Mouse (Mus musculus): Measurements from ENCODE around the gene Fam189a1. TPM values are rescaled to one million over a fixed set of nuclear protein-coding genes. Genes with fewer than 3 reads are reported as not detected.

Gene Fam189a1
- polyA plus RNA-seq, 2 experiments, result 0.02 TPM; not detected in 1

GRCm38 (mm10) chr7:64821081-64821480, 335.3 kb downstream of the Fam189a1 start:
- Histone ChIP-seq H3K27me3 (ENCODE audit: control insufficient read depth, insufficient read depth, low read length) (no peaks in the 10 kb centered on the region), H3K9me3 (ENCODE audit: control insufficient read depth, low read length) (no peaks in the 10 kb centered on the region), H3K4me1 (replicated peaks; ENCODE audit: control insufficient read depth in 2 of 2, insufficient read depth in 2 of 2, low read length in 1 of 2) (no peaks in the 10 kb centered on the region), H3K9ac (replicated peaks) (no peak overlapping the region), H3K36me3 (replicated peaks; ENCODE audit: control insufficient read depth, insufficient read depth, low read depth) (no peaks in the 10 kb centered on the region), H3K4me3 (ENCODE audit: insufficient read depth in 1 of 2, low read depth in 2 of 2, low read length in 2 of 2) (no peak overlapping the region), H3K4me2 (ENCODE audit: low read depth) (no peak overlapping the region), H3K27ac (no peak overlapping the region)
- TF ChIP-seq EP300 (IDR thresholded peaks at IDR 0.05; ENCODE audit: low read depth), result no peak
- no peak for TF ChIP-seq CTCF (IDR thresholded peaks at IDR 0.05; ENCODE audit: low read depth)
- WGBS (ENCODE audit: insufficient replicate concordance), result 56% methylated on average over 5 of the region's 5 CpGs
- ATAC-seq (ENCODE audit: insufficient read depth) (no peak), DNase-seq (ENCODE audit: low read depth in 3 of 3, low spot score in 3 of 3) (no peak)

GRCm38 (mm10) chr7:64819683-64820082, 336.7 kb downstream of the Fam189a1 start:
- Histone ChIP-seq H3K27me3 (ENCODE audit: control insufficient read depth, insufficient read depth, low read length) (no peaks in the 10 kb centered on the region), H3K4me2 (ENCODE audit: low read depth) (no peak overlapping the region), H3K9ac (replicated peaks) (no peak overlapping the region), H3K36me3 (replicated peaks; ENCODE audit: control insufficient read depth, insufficient read depth, low read depth) (no peaks in the 10 kb centered on the region), H3K4me1 (replicated peaks; ENCODE audit: control insufficient read depth in 2 of 2, insufficient read depth in 2 of 2, low read length in 1 of 2) (no peaks in the 10 kb centered on the region), H3K27ac (no peak overlapping the region), H3K9me3 (ENCODE audit: control insufficient read depth, low read length) (no peaks in the 10 kb centered on the region), H3K4me3 (ENCODE audit: insufficient read depth in 1 of 2, low read depth in 2 of 2, low read length in 2 of 2) (no peak overlapping the region)
- 73% methylated on average over 9 of the region's 9 CpGs for WGBS (ENCODE audit: insufficient replicate concordance)
- DNase-seq (ENCODE audit: low read depth in 3 of 3, low spot score in 3 of 3), result no peak
- TF ChIP-seq CTCF (IDR thresholded peaks at IDR 0.05; ENCODE audit: low read depth) (no peak), EP300 (IDR thresholded peaks at IDR 0.05; ENCODE audit: low read depth) (no peak)
- no peak for ATAC-seq (ENCODE audit: insufficient read depth)

- H3K4me1 ChIP-seq (replicated peaks; ENCODE audit: control insufficient read depth in 2 of 2, insufficient read depth in 2 of 2, low read length in 1 of 2), result no peaks in the 10 kb centered on the region
- ATAC-seq (ENCODE audit: insufficient read depth), result no peak
- H3K27ac ChIP-seq, result no peak overlapping the region
- no peak for TF ChIP-seq CTCF (IDR thresholded peaks at IDR 0.05; ENCODE audit: low read depth)
- no peak for TF ChIP-seq EP300 (IDR thresholded peaks at IDR 0.05; ENCODE audit: low read depth)
- no peaks in the 10 kb centered on the region for H3K27me3 ChIP-seq (ENCODE audit: control insufficient read depth, insufficient read depth, low read length)
- no peak overlapping the region for H3K9ac ChIP-seq (replicated peaks)
- WGBS (ENCODE audit: insufficient replicate concordance), result 74% methylated on average over 6 of the region's 6 CpGs
- no peaks in the 10 kb centered on the region for H3K36me3 ChIP-seq (replicated peaks; ENCODE audit: control insufficient read depth, insufficient read depth, low read depth)
- no peak for DNase-seq (ENCODE audit: low read depth in 3 of 3, low spot score in 3 of 3)
- H3K4me3 ChIP-seq (ENCODE audit: insufficient read depth in 1 of 2, low read depth in 2 of 2, low read length in 2 of 2), result no peak overlapping the region
- H3K4me2 ChIP-seq (ENCODE audit: low read depth), result no peak overlapping the region
- H3K9me3 ChIP-seq (ENCODE audit: control insufficient read depth, low read length), result no peaks in the 10 kb centered on the region
Measured at GRCm38 (mm10) chr7:64808876-64809275, 347.5 kb downstream of the Fam189a1 start.

- Histone ChIP-seq H3K9ac (replicated peaks) (no peak overlapping the region), H3K27ac (no peak overlapping the region), H3K27me3 (ENCODE audit: control insufficient read depth, insufficient read depth, low read length) (no peaks in the 10 kb centered on the region), H3K36me3 (replicated peaks; ENCODE audit: control insufficient read depth, insufficient read depth, low read depth) (no peaks in the 10 kb centered on the region), H3K9me3 (ENCODE audit: control insufficient read depth, low read length) (no peaks in the 10 kb centered on the region), H3K4me3 (ENCODE audit: insufficient read depth in 1 of 2, low read depth in 2 of 2, low read length in 2 of 2) (no peak overlapping the region), H3K4me2 (ENCODE audit: low read depth) (no peak overlapping the region), H3K4me1 (replicated peaks; ENCODE audit: control insufficient read depth in 2 of 2, insufficient read depth in 2 of 2, low read length in 1 of 2) (no peaks in the 10 kb centered on the region)
- no peak for ATAC-seq (ENCODE audit: insufficient read depth)
- DNase-seq (ENCODE audit: low read depth in 3 of 3, low spot score in 3 of 3), result no peak
- 69% methylated on average over 8 of the region's 8 CpGs for WGBS (ENCODE audit: insufficient replicate concordance)
- TF ChIP-seq CTCF (IDR thresholded peaks at IDR 0.05; ENCODE audit: low read depth), result no peak
- no peak for TF ChIP-seq EP300 (IDR thresholded peaks at IDR 0.05; ENCODE audit: low read depth)
Measured at GRCm38 (mm10) chr7:64805100-64805499, 351.3 kb downstream of the Fam189a1 start.

GRCm38 (mm10) chr7:64795554-64795953, 360.8 kb downstream of the Fam189a1 start:
- no peak overlapping the region for H3K27ac ChIP-seq
- 56% methylated on average over 6 of the region's 6 CpGs for whole genome bisulfite sequencing (ENCODE audit: insufficient replicate concordance)
- ATAC-seq (ENCODE audit: insufficient read depth) (no peak), DNase-seq (ENCODE audit: low read depth in 3 of 3, low spot score in 3 of 3) (no peak)
- TF ChIP-seq CTCF (IDR thresholded peaks at IDR 0.05; ENCODE audit: low read depth) (no peak), EP300 (IDR thresholded peaks at IDR 0.05; ENCODE audit: low read depth) (no peak)
- no peaks in the 10 kb centered on the region for H3K36me3 ChIP-seq (replicated peaks; ENCODE audit: control insufficient read depth, insufficient read depth, low read depth)
- no peaks in the 10 kb centered on the region for H3K9me3 ChIP-seq (ENCODE audit: control insufficient read depth, low read length)
- H3K27me3 ChIP-seq (ENCODE audit: control insufficient read depth, insufficient read depth, low read length), result no peaks in the 10 kb centered on the region
- no peak overlapping the region for H3K9ac ChIP-seq (replicated peaks)
- no peak overlapping the region for H3K4me2 ChIP-seq (ENCODE audit: low read depth)
- H3K4me1 ChIP-seq (replicated peaks; ENCODE audit: control insufficient read depth in 2 of 2, insufficient read depth in 2 of 2, low read length in 1 of 2), result no peaks in the 10 kb centered on the region
- no peak overlapping the region for H3K4me3 ChIP-seq (ENCODE audit: insufficient read depth in 1 of 2, low read depth in 2 of 2, low read length in 2 of 2)

All from liver, embryonic 14.5 days (tissue).